Mouse (Mus musculus) MEL (cell line): ENCODE measurements around the gene Wdr75.

Experiments used
- EP300 ChIP-seq, 2 experiments: IDR thresholded peaks; 2 replicates each; pipeline ENCODE4 v1.6.1; 2011; ENCODE audit warnings: improper control_type of control experiment in 2 of 2, low read length in 2 of 2, low read depth in 1 of 2, mild to moderate bottlenecking in 1 of 2
- POLR2A ChIP-seq, 2 experiments: IDR thresholded peaks; 2 replicates each; pipeline ENCODE4 v1.6.1; 2011 to 2012; ENCODE audit warnings: low read length in 2 of 2, mild to moderate bottlenecking in 2 of 2, control low read depth in 1 of 2, improper control_type of control experiment in 1 of 2, low read depth in 1 of 2, moderate library complexity in 1 of 2; ENCODE audit not compliant: control insufficient read depth in 1 of 2, insufficient read depth in 1 of 2, poor library complexity in 1 of 2
- TBP ChIP-seq: IDR thresholded peaks from 2 replicates; pipeline ENCODE4 v1.8.0; 2011; ENCODE audit warnings: low read depth, low read length, improper control_type of control experiment

DNA sequence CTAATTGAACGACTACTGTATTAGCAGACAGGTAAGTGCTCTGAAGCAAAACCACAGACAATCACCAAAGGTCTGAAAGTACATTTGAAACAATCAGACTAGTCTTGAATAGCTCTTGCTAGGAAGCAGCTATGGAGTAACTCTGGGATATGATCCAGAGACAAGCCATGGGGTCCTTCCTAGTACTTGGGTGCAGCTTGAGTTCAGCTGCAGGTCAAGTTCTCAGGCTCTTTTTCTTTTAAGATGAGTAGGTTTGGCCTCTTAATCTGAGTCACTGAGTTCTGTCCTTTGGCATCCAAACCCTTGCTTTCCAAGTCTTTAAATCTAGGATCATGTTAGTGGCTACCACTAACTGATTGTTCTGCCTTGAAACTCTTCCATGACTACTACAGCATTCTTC lies 37.0 kb upstream of the Wdr75 start:
- no peak for TF ChIP-seq POLR2A (IDR thresholded peaks at IDR 0.05; ENCODE audit: control insufficient read depth in 1 of 2, insufficient read depth in 1 of 2, low read depth in 1 of 2, low read length in 2 of 2, poor library complexity in 1 of 2)
- TF ChIP-seq EP300 (IDR thresholded peaks at IDR 0.05; ENCODE audit: low read depth in 1 of 2, low read length in 2 of 2): no peak
- no peak for TF ChIP-seq TBP
